Mouse (Mus musculus): ENCODE data around the gene Timp1. TPM values are rescaled to one million over a fixed set of nuclear protein-coding genes. Genes with fewer than 3 reads are reported as not detected.
A peak's percentile ranks its signal among the peaks of the same experiment; 100 is the strongest.

Timp1 gene
- polyA plus RNA-seq, 1 experiment from 2014 or later, result 15.6 TPM

- H3K4me1 ChIP-seq (replicated peaks), result no peaks in the 10 kb centered on the region
- ATAC-seq (ENCODE audit: insufficient number of reproducible peaks, insufficient read depth, low FRiP score, low TSS enrichment, low read depth), result no peak
- H3K27ac ChIP-seq, result no peak overlapping the region
- H3K9me3 ChIP-seq, result no peaks in the 10 kb centered on the region
- H3K4me2 ChIP-seq, result no peak overlapping the region
- WGBS, result 48% methylated on average over 4 of the region's 4 CpGs
- H3K27me3 ChIP-seq, result no peaks in the 10 kb centered on the region
- no peaks in the 10 kb centered on the region for H3K36me3 ChIP-seq
- no peak overlapping the region for H3K9ac ChIP-seq (replicated peaks)
- no peak overlapping the region for H3K4me3 ChIP-seq (replicated peaks)
Measured at GRCm38 (mm10) chrX:20868091-20868490, 1.9 kb upstream of the Timp1 start.

GRCm38 (mm10) chrX:20869203-20869602, 763 bp upstream of the Timp1 start:
- Histone ChIP-seq H3K36me3 (no peaks in the 10 kb centered on the region), H3K9me3 (no peaks in the 10 kb centered on the region), H3K27me3 (no peaks in the 10 kb centered on the region), H3K27ac (no peak overlapping the region), H3K4me2 (no peak overlapping the region), H3K4me1 (replicated peaks) (no peaks in the 10 kb centered on the region), H3K4me3 (replicated peaks) (no peak overlapping the region), H3K9ac (replicated peaks) (no peak overlapping the region)
- ATAC-seq (ENCODE audit: insufficient number of reproducible peaks, insufficient read depth, low FRiP score, low TSS enrichment, low read depth), result no peak
- WGBS, result 85% methylated on average over 1 of the region's 1 CpGs

GRCm38 (mm10) chrX:20872928-20873500, 3.0 kb downstream of the Timp1 start:
- H3K9me3 ChIP-seq, result no peaks in the 10 kb centered on the region
- no peaks in the 10 kb centered on the region for H3K4me1 ChIP-seq (replicated peaks)
- no peaks in the 10 kb centered on the region for H3K27me3 ChIP-seq
- no peak overlapping the region for H3K9ac ChIP-seq (replicated peaks)
- 30% methylated on average over 11 of the region's 11 CpGs for WGBS
- no peaks in the 10 kb centered on the region for H3K36me3 ChIP-seq
- H3K27ac ChIP-seq, result no peak overlapping the region
- H3K4me2 ChIP-seq, result no peak overlapping the region
- no peak for ATAC-seq (ENCODE audit: insufficient number of reproducible peaks, insufficient read depth, low FRiP score, low TSS enrichment, low read depth)
- H3K4me3 ChIP-seq (replicated peaks), result no peak overlapping the region

GRCm38 (mm10) chrX:20875241-20875640, 5.3 kb downstream of the Timp1 start:
- WGBS, result 62% methylated on average over 3 of the region's 3 CpGs

GRCm38 (mm10) chrX:20910074-20910473, 40.1 kb downstream of the Timp1 start:
- H3K4me3 ChIP-seq (replicated peaks), result no peak overlapping the region
- no peak overlapping the region for H3K4me2 ChIP-seq
- H3K36me3 ChIP-seq, result no peaks in the 10 kb centered on the region
- H3K9ac ChIP-seq (replicated peaks), result no peak overlapping the region
- ATAC-seq (ENCODE audit: insufficient number of reproducible peaks, insufficient read depth, low FRiP score, low TSS enrichment, low read depth), result no peak
- 22% methylated on average over 3 of the region's 3 CpGs for WGBS
- H3K27me3 ChIP-seq, result no peaks in the 10 kb centered on the region
- no peaks in the 10 kb centered on the region for H3K4me1 ChIP-seq (replicated peaks)
- no peak overlapping the region for H3K27ac ChIP-seq
- H3K9me3 ChIP-seq, result 0 out of 2 replicates have a peak, but pooled peaks cover 3% of the 10 kb centered on the region

More at GRCm38 (mm10) chrX:20875241-20875640, 5.3 kb downstream of the Timp1 start:
- Histone ChIP-seq H3K4me3 (replicated peaks) (no peak overlapping the region), H3K4me1 (replicated peaks) (no peaks in the 10 kb centered on the region), H3K9ac (replicated peaks) (no peak overlapping the region), H3K9me3 (no peaks in the 10 kb centered on the region), H3K27me3 (no peaks in the 10 kb centered on the region), H3K36me3 (no peaks in the 10 kb centered on the region), H3K27ac (no peak overlapping the region), H3K4me2 (no peak overlapping the region)
- ATAC-seq (ENCODE audit: insufficient number of reproducible peaks, insufficient read depth, low FRiP score, low TSS enrichment, low read depth), result no peak

GRCm38 (mm10) chrX:20913726-20914125, 43.8 kb downstream of the Timp1 start:
- no peaks in the 10 kb centered on the region for H3K27me3 ChIP-seq
- H3K4me1 ChIP-seq (replicated peaks), result no peaks in the 10 kb centered on the region
- ATAC-seq (ENCODE audit: insufficient number of reproducible peaks, insufficient read depth, low FRiP score, low TSS enrichment, low read depth), result no peak
- H3K9ac ChIP-seq (replicated peaks), result no peak overlapping the region
- H3K36me3 ChIP-seq, result no peaks in the 10 kb centered on the region
- 88% methylated on average over 6 of the region's 6 CpGs for WGBS
- no peak overlapping the region for H3K27ac ChIP-seq
- no peak overlapping the region for H3K4me2 ChIP-seq
- 0 out of 2 replicates have a peak, but pooled peaks cover 3% of the 10 kb centered on the region for H3K9me3 ChIP-seq
- no peak overlapping the region for H3K4me3 ChIP-seq (replicated peaks)

GRCm38 (mm10) chrX:20915075-20915474, 45.1 kb downstream of the Timp1 start:
- H3K27ac ChIP-seq, result no peak overlapping the region
- H3K4me2 ChIP-seq, result no peak overlapping the region
- no peaks in the 10 kb centered on the region for H3K36me3 ChIP-seq
- 0 out of 2 replicates have a peak, but pooled peaks cover 3% of the 10 kb centered on the region for H3K9me3 ChIP-seq
- H3K4me1 ChIP-seq (replicated peaks), result no peaks in the 10 kb centered on the region
- H3K9ac ChIP-seq (replicated peaks), result no peak overlapping the region
- H3K27me3 ChIP-seq, result peaks cover 8% of the 10 kb centered on the region; the same call in 1 of the 2 replicates
- no peak overlapping the region for H3K4me3 ChIP-seq (replicated peaks)
- ATAC-seq (ENCODE audit: insufficient number of reproducible peaks, insufficient read depth, low FRiP score, low TSS enrichment, low read depth), result no peak

- WGBS, result 15% methylated on average over 42 of the region's 49 CpGs
- Histone ChIP-seq H3K4me2 (peak overlapping the region; percentile 62), H3K9me3 (no peaks in the 10 kb centered on the region), H3K9ac (replicated peaks) (no peak overlapping the region), H3K36me3 (no peaks in the 10 kb centered on the region), H3K4me3 (replicated peaks) (peak overlapping the region; percentile 39), H3K27ac (no peak overlapping the region), H3K27me3 (peaks cover 14% of the 10 kb centered on the region; the same call in 1 of the 2 replicates), H3K4me1 (replicated peaks) (no peaks in the 10 kb centered on the region)
- ATAC-seq (ENCODE audit: insufficient number of reproducible peaks, insufficient read depth, low FRiP score, low TSS enrichment, low read depth), result no peak; the same call in 1 of the 2 replicates
Measured at GRCm38 (mm10) chrX:20920249-20920843, 50.4 kb downstream of the Timp1 start.

GRCm38 (mm10) chrX:20920844-20921364, 50.9 kb downstream of the Timp1 start, which contains the start of gene Syn1:
Syn1 (minus strand) TSS chrX:20921004.
- Histone ChIP-seq H3K27ac (no peak within 1 kb of the TSS), H3K4me3 (replicated peaks) (peak within 1 kb of the TSS; percentile 39), H3K4me2 (peak within 1 kb of the TSS; percentile 62), H3K9me3 (no peaks in the 10 kb centered on the region), H3K27me3 (peaks cover 14% of the 10 kb centered on the region; the same call in 1 of the 2 replicates), H3K9ac (replicated peaks) (no peak within 1 kb of the TSS), H3K36me3 (no peaks in the 10 kb centered on the region), H3K4me1 (replicated peaks) (no peaks in the 10 kb centered on the region)
- 11% methylated on average over 37 of the region's 44 CpGs for WGBS
- ATAC-seq (ENCODE audit: insufficient number of reproducible peaks, insufficient read depth, low FRiP score, low TSS enrichment, low read depth), result peak; percentile 94

GRCm38 (mm10) chrX:20921366-20921765, 51.4 kb downstream of the Timp1 start:
- 0 out of 2 replicates have a peak overlapping the region, but pooled peaks have one; percentile 39 for H3K4me3 ChIP-seq (replicated peaks)

GRCm38 (mm10) chrX:20923506-20923905, 53.5 kb downstream of the Timp1 start:
- H3K27ac ChIP-seq, result no peak overlapping the region
- no peak for ATAC-seq (ENCODE audit: insufficient number of reproducible peaks, insufficient read depth, low FRiP score, low TSS enrichment, low read depth)
- no peaks in the 10 kb centered on the region for H3K9me3 ChIP-seq
- H3K4me1 ChIP-seq (replicated peaks), result no peaks in the 10 kb centered on the region
- H3K36me3 ChIP-seq, result peaks cover 16% of the 10 kb centered on the region
- no peak overlapping the region for H3K9ac ChIP-seq (replicated peaks)
- H3K27me3 ChIP-seq, result peaks cover 14% of the 10 kb centered on the region; the same call in 1 of the 2 replicates
- WGBS, result 73% methylated on average over 1 of the region's 1 CpGs
- no peak overlapping the region for H3K4me2 ChIP-seq
- H3K4me3 ChIP-seq (replicated peaks), result no peak overlapping the region

More at GRCm38 (mm10) chrX:20921366-20921765, 51.4 kb downstream of the Timp1 start:
- WGBS, result 47% methylated on average over 5 of the region's 5 CpGs
- peak overlapping the region; percentile 62 for H3K4me2 ChIP-seq
- H3K36me3 ChIP-seq, result no peaks in the 10 kb centered on the region
- H3K27me3 ChIP-seq, result peaks cover 14% of the 10 kb centered on the region; the same call in 1 of the 2 replicates
- H3K9ac ChIP-seq (replicated peaks), result no peak overlapping the region
- 0 out of 2 replicates have a peak, but pooled peaks have one; percentile 15 for ATAC-seq (ENCODE audit: insufficient number of reproducible peaks, insufficient read depth, low FRiP score, low TSS enrichment, low read depth)
- no peak overlapping the region for H3K27ac ChIP-seq
- no peaks in the 10 kb centered on the region for H3K9me3 ChIP-seq
- no peaks in the 10 kb centered on the region for H3K4me1 ChIP-seq (replicated peaks)
